Mouse (Mus musculus) G1E (cell line): ENCODE data around the gene Etnk2.

ENCODE experiments used
- CTCF ChIP-seq: IDR thresholded peaks from 2 replicates; pipeline ENCODE4 v1.5.1; 2012; ENCODE audit warnings: low read depth, low read length, inconsistent platforms, mixed read lengths
- GATA1 ChIP-seq: IDR thresholded peaks from 2 replicates; pipeline ENCODE4 v1.6.1; 2012; ENCODE audit warnings: borderline replicate concordance, low read length, inconsistent platforms, mixed read lengths
- TAL1 ChIP-seq: conservative IDR thresholded peaks from 2 replicates; pipeline ENCODE4 v1.6.1; 2012; ENCODE audit warnings: low read depth, low read length, inconsistent platforms, mixed read lengths

- TF ChIP-seq CTCF (no peak), GATA1 (no peak), TAL1 (no peak)
Measured at GRCm38 (mm10) chr1:133364022-133364630, 754 bp downstream of the Etnk2 start.
